Mouse (Mus musculus) midbrain, embryonic 13.5 days (tissue): Measurements from ENCODE around the gene Rhobtb1. TPM values are rescaled to one million over a fixed set of nuclear protein-coding genes. Genes with fewer than 3 reads are reported as not detected.

ENCODE experiments used
- ATAC-seq: fragments of 200-750 bp; cut with Nextera tagmentation; 2 replicates; pipeline ENCODE4 v1.8.0; 2017; ENCODE audit warnings: mild to moderate bottlenecking, moderate TSS enrichment, moderate library complexity
- H3K27ac ChIP-seq: fragments of 300-500 bp; sonication (generic); 2 replicates; pipeline ENCODE4 v1.5.1; 2015; ENCODE audit warnings: inconsistent platforms, mild to moderate bottlenecking, moderate library complexity
- H3K27me3 ChIP-seq: fragments of 300-500 bp; sonication (generic); 2 replicates; pipeline ENCODE4 v1.6.1; 2015; ENCODE audit warnings: mild to moderate bottlenecking, inconsistent platforms
- H3K36me3 ChIP-seq: fragments of 300-500 bp; sonication (generic); 2 replicates; pipeline ENCODE4 v1.6.1; 2015; ENCODE audit warnings: mild to moderate bottlenecking, inconsistent platforms
- H3K4me1 ChIP-seq: fragments of 300-500 bp; sonication (generic); replicated peaks from 2 replicates; pipeline ENCODE4 v1.6.1; 2015; ENCODE audit warnings: inconsistent platforms
- H3K4me2 ChIP-seq: fragments of 300-500 bp; sonication (generic); replicated peaks from 2 replicates; pipeline ENCODE4 v1.6.1; 2015; ENCODE audit warnings: moderate library complexity, mild to moderate bottlenecking, inconsistent platforms
- H3K4me3 ChIP-seq: fragments of 300-500 bp; sonication (generic); replicated peaks from 2 replicates; pipeline ENCODE4 v1.5.1; 2015; ENCODE audit warnings: mild to moderate bottlenecking, inconsistent platforms
- H3K9ac ChIP-seq: fragments of 300-500 bp; sonication (generic); replicated peaks from 2 replicates; pipeline ENCODE4 v1.6.1; 2015; ENCODE audit warnings: mild to moderate bottlenecking, inconsistent platforms
- H3K9me3 ChIP-seq: fragments of 300-500 bp; sonication (generic); 2 replicates; pipeline ENCODE4 v1.6.1; 2016; ENCODE audit warnings: mild to moderate bottlenecking, inconsistent platforms
- WGBS: fragments of 180-500 bp; shearing (Covaris S2); methylation state at CpG from one replicate; pipeline ENCODE4 v1.1.7; 2015; 5-methylcytosine and 5-hydroxymethylcytosine counted together
- polyA plus RNA-seq: library from polyadenylated mRNA; unstranded; fragments of >200 nt; fragmentation: Nextera tagmentation; extraction: Ambion mirVana; gene quantifications from 2 replicates; pipeline ENCODE4 v1.2.1, GENCODE M21; 2015

The Rhobtb1 gene
- polyA plus RNA-seq, 1 experiment from 2014 or later = 18.3 TPM

DNA sequence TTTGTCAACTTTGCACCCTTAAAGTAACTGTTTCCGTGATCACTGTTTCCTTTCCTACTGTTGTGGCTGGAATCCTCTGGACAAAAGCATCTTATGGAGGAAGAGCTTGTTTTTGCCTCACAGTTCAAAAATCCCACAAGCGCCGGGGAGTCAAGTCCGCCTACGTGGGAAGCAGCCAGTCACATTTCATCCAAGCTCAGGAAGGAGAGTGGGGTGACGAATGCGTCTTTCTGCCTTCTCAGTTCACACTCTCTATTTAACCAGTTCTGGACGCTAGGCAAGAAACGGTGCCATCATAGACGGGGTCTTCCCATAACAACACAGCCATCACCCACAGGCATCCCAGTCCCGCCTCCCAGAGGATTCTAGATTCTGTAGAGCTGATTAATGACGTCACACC is 15.3 kb downstream of the Rhobtb1 start:
- 87% methylated on average over 12 of the region's 12 CpGs for WGBS
- H3K4me2 ChIP-seq = no peak overlapping the region
- no peaks in the 10 kb centered on the region for H3K36me3 ChIP-seq
- H3K4me3 ChIP-seq = no peak overlapping the region
- H3K27me3 ChIP-seq = no peaks in the 10 kb centered on the region
- H3K9ac ChIP-seq = no peak overlapping the region
- no peak for ATAC-seq
- H3K4me1 ChIP-seq = no peaks in the 10 kb centered on the region
- no peak overlapping the region for H3K27ac ChIP-seq
- H3K9me3 ChIP-seq = no peaks in the 10 kb centered on the region

GRCm38 (mm10) chr10:69172412-69172811 is 21.2 kb downstream of the Rhobtb1 start:
- Histone ChIP-seq H3K9ac (no peak overlapping the region), H3K4me3 (no peak overlapping the region), H3K9me3 (no peaks in the 10 kb centered on the region), H3K36me3 (no peaks in the 10 kb centered on the region), H3K4me1 (no peaks in the 10 kb centered on the region), H3K27ac (no peak overlapping the region), H3K4me2 (no peak overlapping the region), H3K27me3 (no peaks in the 10 kb centered on the region)
- 90% methylated on average over 3 of the region's 3 CpGs for WGBS
- no peak for ATAC-seq

- Histone ChIP-seq H3K9me3 (no peaks in the 10 kb centered on the region), H3K4me1 (no peaks in the 10 kb centered on the region), H3K4me2 (no peak overlapping the region), H3K27me3 (no peaks in the 10 kb centered on the region), H3K36me3 (no peaks in the 10 kb centered on the region), H3K4me3 (no peak overlapping the region), H3K9ac (no peak overlapping the region), H3K27ac (no peak overlapping the region)
- no peak for ATAC-seq
- WGBS = 83% methylated on average over 3 of the region's 3 CpGs
These were observed 24.9 kb downstream of the Rhobtb1 start for GRCm38 (mm10) chr10:69176116-69176515.

DNA sequence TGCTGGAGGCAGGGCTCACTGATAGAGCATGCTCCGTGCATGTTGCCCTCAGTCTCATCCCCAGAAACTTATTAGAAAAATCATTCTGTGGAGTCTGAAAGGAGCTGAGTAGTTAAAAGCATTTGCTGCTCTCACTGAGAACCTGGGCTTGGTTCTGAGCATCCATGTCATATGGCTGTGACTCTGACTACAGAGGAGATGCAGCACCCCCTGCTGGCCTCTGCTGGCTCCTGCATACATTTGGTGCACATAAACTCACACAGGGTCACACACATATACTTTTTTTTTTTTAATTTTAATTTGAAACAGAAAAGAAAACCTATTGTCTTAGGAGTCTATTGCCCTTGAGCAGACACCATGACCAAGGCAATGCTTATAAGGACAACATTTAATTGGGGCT is 28.1 kb downstream of the Rhobtb1 start:
- 97% methylated on average over 1 of the region's 1 CpGs for WGBS
- Histone ChIP-seq H3K4me3 (no peak overlapping the region), H3K9me3 (peaks cover 3% of the 10 kb centered on the region; the same call in 1 of the 2 replicates), H3K27me3 (no peaks in the 10 kb centered on the region), H3K27ac (no peak overlapping the region), H3K9ac (no peak overlapping the region), H3K36me3 (no peaks in the 10 kb centered on the region), H3K4me1 (no peaks in the 10 kb centered on the region), H3K4me2 (no peak overlapping the region)
- no peak for ATAC-seq

DNA sequence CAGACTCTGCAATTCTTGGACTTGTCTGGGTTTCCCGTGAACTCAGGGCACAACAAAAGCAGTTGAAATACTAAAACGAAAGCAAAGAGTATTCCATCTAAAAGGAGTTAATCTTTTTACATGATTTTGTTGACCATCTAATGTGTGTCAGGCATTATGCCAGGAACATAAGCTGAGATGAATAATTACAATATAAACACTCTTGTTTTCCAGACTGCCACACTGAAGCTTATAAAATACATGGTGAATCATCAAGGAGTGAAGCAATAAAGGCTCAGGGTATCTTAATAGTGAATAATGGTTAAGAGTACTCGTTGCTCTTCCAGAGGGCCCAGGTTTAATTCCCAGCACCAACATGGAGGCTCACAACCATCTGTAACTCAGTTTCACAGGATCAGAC is 29.8 kb downstream of the Rhobtb1 start:
- WGBS = 86% methylated on average over 3 of the region's 3 CpGs
- 0 out of 2 replicates have a peak, but pooled peaks cover 2% of the 10 kb centered on the region for H3K4me1 ChIP-seq
- H3K9me3 ChIP-seq = peaks cover 3% of the 10 kb centered on the region; the same call in 1 of the 2 replicates
- no peaks in the 10 kb centered on the region for H3K27me3 ChIP-seq
- no peak overlapping the region for H3K27ac ChIP-seq
- no peaks in the 10 kb centered on the region for H3K36me3 ChIP-seq
- ATAC-seq = no peak
- no peak overlapping the region for H3K4me2 ChIP-seq
- H3K9ac ChIP-seq = no peak overlapping the region
- H3K4me3 ChIP-seq = no peak overlapping the region

GRCm38 (mm10) chr10:69184903-69185302 is 33.7 kb downstream of the Rhobtb1 start:
- Histone ChIP-seq H3K9me3 (peaks cover 3% of the 10 kb centered on the region; the same call in 1 of the 2 replicates), H3K9ac (no peak overlapping the region), H3K27me3 (no peaks in the 10 kb centered on the region), H3K36me3 (no peaks in the 10 kb centered on the region), H3K4me3 (no peak overlapping the region), H3K4me2 (no peak overlapping the region), H3K27ac (no peak overlapping the region), H3K4me1 (0 out of 2 replicates have a peak, but pooled peaks cover 2% of the 10 kb centered on the region)
- WGBS = 96% methylated on average over 4 of the region's 4 CpGs
- no peak for ATAC-seq

DNA sequence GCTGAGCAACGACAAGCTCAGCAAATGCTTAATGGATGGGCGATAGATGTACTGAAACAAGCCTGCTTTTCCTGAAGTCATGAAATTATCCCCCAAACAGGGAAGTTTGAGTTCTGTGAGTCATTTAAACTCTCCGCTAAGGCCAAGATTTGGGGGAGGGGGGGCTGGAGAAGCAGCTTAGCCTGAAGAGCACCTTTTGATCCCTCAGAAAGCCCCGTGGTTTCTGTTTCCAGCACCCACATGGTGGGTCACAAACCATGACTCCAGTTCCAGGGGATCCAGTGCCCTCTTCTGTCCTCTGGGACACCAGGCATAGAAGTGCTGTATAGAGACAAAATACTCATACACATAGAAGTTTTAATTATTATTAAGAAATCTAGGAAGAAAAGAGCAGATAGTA is 34.2 kb downstream of the Rhobtb1 start:
- no peak for ATAC-seq
- Histone ChIP-seq H3K9ac (no peak overlapping the region), H3K27ac (no peak overlapping the region), H3K9me3 (peaks cover 3% of the 10 kb centered on the region; the same call in 1 of the 2 replicates), H3K4me3 (no peak overlapping the region), H3K27me3 (no peaks in the 10 kb centered on the region), H3K4me2 (no peak overlapping the region), H3K36me3 (no peaks in the 10 kb centered on the region), H3K4me1 (0 out of 2 replicates have a peak, but pooled peaks cover 2% of the 10 kb centered on the region)
- 82% methylated on average over 4 of the region's 4 CpGs for WGBS

DNA sequence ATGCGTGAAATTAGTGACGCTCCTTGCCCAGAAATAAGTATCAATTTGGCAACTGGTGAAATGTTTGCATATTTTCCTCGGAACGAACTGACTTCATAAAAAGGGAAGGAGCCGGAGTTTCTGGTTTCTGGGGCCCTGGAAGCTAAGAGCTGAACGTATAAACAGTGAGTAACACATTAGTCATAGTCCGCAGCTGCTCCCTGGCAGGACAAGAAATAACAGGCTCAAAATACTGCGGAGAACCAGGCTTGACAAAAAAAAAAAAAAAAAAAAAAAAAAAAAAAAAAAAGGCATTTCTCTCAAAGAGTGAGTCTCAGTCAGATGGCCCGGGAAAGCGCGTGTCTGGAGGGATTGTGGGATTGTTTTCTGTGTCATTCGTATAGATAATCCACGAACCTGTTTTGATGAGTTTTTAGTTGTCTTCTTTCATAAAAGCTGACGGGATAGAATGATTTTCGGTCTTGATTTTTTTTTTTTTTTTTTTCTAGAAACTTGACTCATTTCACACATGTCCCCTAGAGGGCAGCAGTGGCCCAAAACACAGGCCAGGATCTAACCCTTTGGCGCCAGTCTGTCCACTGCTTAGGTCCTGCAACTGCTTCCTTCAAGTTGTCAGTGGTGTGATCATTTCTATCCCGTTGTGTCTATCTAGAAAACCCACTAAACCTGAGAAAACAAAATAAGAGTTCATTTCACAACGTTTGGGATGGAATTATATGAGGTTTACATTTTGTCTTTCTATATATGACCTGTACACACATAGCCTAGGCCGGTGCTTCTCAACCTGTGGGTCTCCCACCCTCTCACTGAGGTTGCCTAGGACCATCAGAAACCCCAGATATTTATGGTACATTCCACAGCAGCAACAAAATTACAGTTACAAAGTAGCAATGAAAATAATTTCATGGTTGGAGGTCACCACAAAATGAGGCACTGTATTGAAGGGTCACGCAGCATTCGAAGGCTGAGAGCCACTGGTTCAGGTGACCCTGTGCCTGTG is 35.0 kb downstream of the Rhobtb1 start:
- Histone ChIP-seq H3K4me1 (0 out of 2 replicates have a peak, but pooled peaks cover 2% of the 10 kb centered on the region), H3K27ac (no peak overlapping the region), H3K27me3 (no peaks in the 10 kb centered on the region), H3K9me3 (peaks cover 3% of the 10 kb centered on the region; the same call in 1 of the 2 replicates), H3K4me3 (peak overlapping the region; percentile 30), H3K36me3 (no peaks in the 10 kb centered on the region), H3K9ac (peak overlapping the region; percentile 12; the same call in 1 of the 2 replicates), H3K4me2 (peak overlapping the region; percentile 49)
- ATAC-seq = peak; percentile 82; the same call in 1 of the 2 replicates
- 28% methylated on average over 21 of the region's 21 CpGs for WGBS

DNA sequence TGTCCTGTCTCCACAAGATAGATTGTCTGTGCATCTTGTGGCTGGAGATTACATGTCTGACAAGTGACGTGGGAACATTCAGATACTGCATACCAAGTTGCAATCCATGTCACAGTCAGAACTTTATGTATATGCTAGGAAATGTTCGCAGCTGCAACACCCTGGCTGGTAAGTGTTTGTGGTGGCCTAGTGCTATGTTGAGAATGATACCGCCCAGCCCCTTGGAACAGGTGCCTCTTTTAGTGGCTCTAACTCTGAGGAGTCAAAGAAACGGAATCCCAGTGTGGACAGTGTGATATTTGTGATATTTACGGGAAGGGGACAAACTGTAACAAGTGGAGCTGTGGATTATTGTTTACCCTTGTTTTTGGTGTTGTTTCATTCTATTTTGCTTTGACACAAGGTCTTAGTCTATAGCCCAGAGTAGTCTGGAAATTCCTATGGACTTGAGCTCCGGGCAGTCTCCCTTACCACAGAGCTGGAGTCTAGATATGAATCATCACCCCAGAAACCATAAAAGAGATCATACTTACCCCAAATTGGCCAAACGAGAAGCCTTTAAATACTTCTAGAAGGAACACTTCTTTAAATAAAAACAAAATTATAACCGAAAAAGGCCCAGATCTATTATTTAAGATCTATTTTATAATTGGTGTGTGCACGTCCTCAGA is 36.7 kb downstream of the Rhobtb1 start:
- ATAC-seq = no peak
- H3K27me3 ChIP-seq = no peaks in the 10 kb centered on the region
- no peak overlapping the region for H3K9ac ChIP-seq
- no peak overlapping the region for H3K4me2 ChIP-seq
- H3K9me3 ChIP-seq = peaks cover 3% of the 10 kb centered on the region; the same call in 1 of the 2 replicates
- WGBS = 88% methylated on average over 9 of the region's 9 CpGs
- no peak overlapping the region for H3K27ac ChIP-seq
- no peak overlapping the region for H3K4me3 ChIP-seq
- H3K36me3 ChIP-seq = no peaks in the 10 kb centered on the region
- 0 out of 2 replicates have a peak, but pooled peaks cover 2% of the 10 kb centered on the region for H3K4me1 ChIP-seq

GRCm38 (mm10) chr10:69190434-69191160 is 39.4 kb downstream of the Rhobtb1 start:
- 0 out of 2 replicates have a peak, but pooled peaks cover 2% of the 10 kb centered on the region for H3K4me1 ChIP-seq
- no peak overlapping the region for H3K4me2 ChIP-seq
- H3K9ac ChIP-seq = no peak overlapping the region
- H3K36me3 ChIP-seq = no peaks in the 10 kb centered on the region
- no peak overlapping the region for H3K4me3 ChIP-seq
- H3K27ac ChIP-seq = no peak overlapping the region
- H3K9me3 ChIP-seq = no peaks in the 10 kb centered on the region
- 86% methylated on average over 10 of the region's 10 CpGs for WGBS
- ATAC-seq = no peak
- no peaks in the 10 kb centered on the region for H3K27me3 ChIP-seq

DNA sequence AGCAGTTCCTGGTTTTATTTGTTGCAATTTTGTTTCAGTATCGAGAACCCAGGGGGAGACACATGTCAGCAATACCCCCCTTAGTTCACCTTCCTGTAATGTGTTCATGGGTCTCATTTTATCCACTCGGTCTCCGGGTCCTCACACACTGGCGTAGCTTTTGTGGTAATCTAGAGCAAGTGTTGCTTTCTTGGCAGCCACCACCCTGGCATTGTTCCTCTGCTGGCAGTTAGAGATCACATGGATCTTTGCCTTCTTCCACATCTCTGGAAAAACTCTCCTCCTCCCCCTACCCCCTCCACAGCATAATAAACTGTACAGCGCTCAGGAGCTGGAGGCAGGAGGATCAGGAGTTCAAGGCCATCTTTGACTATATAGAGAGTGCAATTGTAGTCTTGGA is 41.0 kb downstream of the Rhobtb1 start:
- H3K27me3 ChIP-seq = no peaks in the 10 kb centered on the region
- H3K4me2 ChIP-seq = no peak overlapping the region
- WGBS = 93% methylated on average over 5 of the region's 5 CpGs
- H3K9me3 ChIP-seq = no peaks in the 10 kb centered on the region
- H3K4me3 ChIP-seq = no peak overlapping the region
- ATAC-seq = no peak
- no peaks in the 10 kb centered on the region for H3K4me1 ChIP-seq
- no peaks in the 10 kb centered on the region for H3K36me3 ChIP-seq
- H3K9ac ChIP-seq = no peak overlapping the region
- H3K27ac ChIP-seq = no peak overlapping the region
